Mouse (Mus musculus) left cerebral cortex, postnatal 10 days (tissue): ENCODE data around the gene Ighmbp2. TPM values are rescaled to one million over a fixed set of nuclear protein-coding genes. Genes with fewer than 3 reads are reported as not detected.
A peak's percentile ranks its signal among the peaks of the same experiment; 100 is the strongest.

Experiments
- DNase-seq, 2 experiments: peaks; one replicate each; pipeline ENCODE4 v3.0.0; 2021 to 2022; ENCODE audit warnings: low spot score in 2 of 2, mixed read lengths in 1 of 2; ENCODE audit errors: extremely low spot score in 1 of 2
- intact Hi-C: fragments of 180-260 bp; cut with DNase I; formaldehyde crosslinking; loops from one replicate; pipeline ENCODE4 v1.15.1; 2025
- total RNA-seq, 2 experiments: library from RNA; stranded (reverse); gene quantifications; 2 replicates each; pipeline ENCODE4 v1.2.3; 2021

Ighmbp2 gene
- total RNA-seq, 2 experiments from 2014 or later, result 11.2 to 12.2 TPM

- intact Hi-C loops, result loop anchor here (2.0 kb wide), 2 partner anchors 68 to 158 kb away; no protein-coding TSS in a partner anchor
- DNase-seq, result no peak
Measured at GRCm38 (mm10) chr19:3292993-3293392, 10.2 kb upstream of the Ighmbp2 start.

- intact Hi-C loops, result loop anchor here (2.0 kb wide), 2 partner anchors 69 to 159 kb away; no protein-coding TSS in a partner anchor
- DNase-seq, result peak; percentile 18 to 74
Measured at GRCm38 (mm10) chr19:3292028-3292427, 9.2 kb upstream of the Ighmbp2 start.

GRCm38 (mm10) chr19:3289006-3289405 is 6.2 kb upstream of the Ighmbp2 start:
- intact Hi-C loops, result no loop called here
- no peak for DNase-seq

GRCm38 (mm10) chr19:3281886-3282285 is 931 bp downstream of the Ighmbp2 start:
- intact Hi-C loops, result no loop called here
- peak in 1 of 2 experiments; percentile 15 for DNase-seq

GRCm38 (mm10) chr19:3275744-3276365 is 7.0 kb downstream of the Ighmbp2 start:
- intact Hi-C loops, result no loop called here
- peak in 1 of 2 experiments; percentile 12 for DNase-seq

GRCm38 (mm10) chr19:3273331-3273730 is 9.5 kb downstream of the Ighmbp2 start:
- intact Hi-C loops, result no loop called here
- peak in 1 of 2 experiments; percentile 19 for DNase-seq

- DNase-seq, result no peak
- intact Hi-C loops, result no loop called here
Measured at GRCm38 (mm10) chr19:3271366-3271765, 11.5 kb downstream of the Ighmbp2 start.

GRCm38 (mm10) chr19:3269803-3270202 is 13.0 kb downstream of the Ighmbp2 start:
- intact Hi-C loops, result no loop called here
- DNase-seq, result no peak

GRCm38 (mm10) chr19:3269279-3269678 is 13.5 kb downstream of the Ighmbp2 start:
- intact Hi-C loops, result no loop called here
- DNase-seq, result no peak

- DNase-seq, result no peak
- intact Hi-C loops, result no loop called here
Measured at GRCm38 (mm10) chr19:3268218-3268980, 14.4 kb downstream of the Ighmbp2 start.

GRCm38 (mm10) chr19:3267340-3267739 is 15.5 kb downstream of the Ighmbp2 start:
- no peak for DNase-seq
- intact Hi-C loops, result no loop called here

- intact Hi-C loops, result no loop called here
- DNase-seq, result no peak
Measured at GRCm38 (mm10) chr19:3266676-3267075, 16.1 kb downstream of the Ighmbp2 start.

- DNase-seq, result no peak
- intact Hi-C loops, result no loop called here
Measured at GRCm38 (mm10) chr19:3266136-3266535, 16.7 kb downstream of the Ighmbp2 start.

GRCm38 (mm10) chr19:3265180-3265579 is 17.6 kb downstream of the Ighmbp2 start:
- DNase-seq, result no peak
- intact Hi-C loops, result no loop called here

- intact Hi-C loops, result no loop called here
- no peak for DNase-seq
Measured at GRCm38 (mm10) chr19:3264348-3264747, 18.5 kb downstream of the Ighmbp2 start.

GRCm38 (mm10) chr19:3261764-3262525 is 20.9 kb downstream of the Ighmbp2 start:
- intact Hi-C loops, result no loop called here
- DNase-seq, result no peak

- no peak for DNase-seq
Measured at GRCm38 (mm10) chr19:3261336-3261735, 21.5 kb downstream of the Ighmbp2 start.

GRCm38 (mm10) chr19:3260591-3260990 is 22.2 kb downstream of the Ighmbp2 start:
- DNase-seq, result no peak
- intact Hi-C loops, result no loop called here

More at GRCm38 (mm10) chr19:3261336-3261735, 21.5 kb downstream of the Ighmbp2 start:
- intact Hi-C loops, result no loop called here

- no peak for DNase-seq
- intact Hi-C loops, result no loop called here
Measured at GRCm38 (mm10) chr19:3260016-3260415, 22.8 kb downstream of the Ighmbp2 start.
